Mouse (Mus musculus) kidney, embryonic 14.5 days (tissue): ENCODE data around the gene Pi4k2b. TPM values are rescaled to one million over a fixed set of nuclear protein-coding genes. Genes with fewer than 3 reads are reported as not detected.
A peak's percentile ranks its signal among the peaks of the same experiment; 100 is the strongest.
"Not testable (repeated sequence)": the region's sequence is repeated elsewhere in the genome, so short reads cannot be mapped to it uniquely, and the experiment has no call there.

ENCODE experiments used
- ATAC-seq: fragments of 200-750 bp; cut with Nextera tagmentation; 2 replicates; pipeline ENCODE4 v1.8.0; 2017; ENCODE audit warnings: moderate number of reproducible peaks, mild to moderate bottlenecking, moderate TSS enrichment, moderate library complexity; ENCODE audit not compliant: low FRiP score, low TSS enrichment
- H3K27ac ChIP-seq: fragments of 300-500 bp; sonication (generic); 2 replicates; pipeline ENCODE4 v1.5.1; 2014; ENCODE audit warnings: low read depth, mild to moderate bottlenecking, low read length, moderate library complexity, mixed read lengths
- H3K27me3 ChIP-seq: fragments of 300-500 bp; sonication (generic); 2 replicates; pipeline ENCODE4 v1.6.1; 2014; ENCODE audit warnings: mild to moderate bottlenecking, low read length; ENCODE audit not compliant: control insufficient read depth, insufficient read depth
- H3K36me3 ChIP-seq: fragments of 300-500 bp; sonication (generic); 2 replicates; pipeline ENCODE4 v1.6.1; 2014; ENCODE audit warnings: low read length, mixed read lengths; ENCODE audit not compliant: control insufficient read depth, insufficient read depth
- H3K4me1 ChIP-seq: fragments of 300-500 bp; sonication (generic); 2 replicates; pipeline ENCODE4 v1.6.1; 2014; ENCODE audit warnings: low read length, mixed read lengths; ENCODE audit not compliant: control insufficient read depth, insufficient read depth
- H3K4me2 ChIP-seq: fragments of 300-500 bp; sonication (generic); replicated peaks from 2 replicates; pipeline ENCODE4 v1.6.1; 2014; ENCODE audit warnings: low read depth, mild to moderate bottlenecking, low read length
- H3K4me3 ChIP-seq: fragments of 300-500 bp; sonication (generic); 2 replicates; pipeline ENCODE4 v1.5.1; 2014; ENCODE audit warnings: mild to moderate bottlenecking, low read length
- H3K9ac ChIP-seq: fragments of 300-500 bp; sonication (generic); 2 replicates; pipeline ENCODE4 v1.6.1; 2014; ENCODE audit warnings: low read depth, mild to moderate bottlenecking, low read length, moderate library complexity
- H3K9me3 ChIP-seq: fragments of 300-500 bp; sonication (generic); 2 replicates; pipeline ENCODE4 v1.6.1; 2016; ENCODE audit warnings: low read length; ENCODE audit not compliant: control insufficient read depth
- WGBS: fragments of 180-500 bp; shearing (Covaris S2); extraction: QIAGEN DNeasy Blood & Tissue Kit; methylation state at CpG from one replicate; pipeline ENCODE4 v1.1.7; 2014; 5-methylcytosine and 5-hydroxymethylcytosine counted together
- polyA plus RNA-seq: library from polyadenylated mRNA; unstranded; fragments of >200 nt; fragmentation: Nextera tagmentation; extraction: Ambion mirVana; gene quantifications from 2 replicates; pipeline ENCODE4 v1.2.1, GENCODE M21; 2014

The Pi4k2b gene
- 21.7 and 31.8 TPM in 2 replicates for polyA plus RNA-seq

- 0 out of 2 replicates have a peak, but pooled peaks cover 3% of the 10 kb centered on the region for H3K4me1 ChIP-seq
- H3K4me2 ChIP-seq, result peak within 1 kb of the TSS; percentile 77
- WGBS, result under 1% methylated on average over 69 of the region's 75 CpGs
- no peaks in the 10 kb centered on the region for H3K27me3 ChIP-seq
- ATAC-seq, result peak; percentile 96
- H3K27ac ChIP-seq, result peak within 1 kb of the TSS; percentile 71
- no peaks in the 10 kb centered on the region for H3K9me3 ChIP-seq
- H3K9ac ChIP-seq, result peak within 1 kb of the TSS; percentile 90
- peaks cover 5% of the 10 kb centered on the region; the same call in 1 of the 2 replicates for H3K36me3 ChIP-seq
- peak within 1 kb of the TSS; percentile 83 for H3K4me3 ChIP-seq
These were observed at the start of gene Pi4k2b for GRCm38 (mm10) chr5:52741391-52742111. Pi4k2b (plus strand) TSS chr5:52741574.

GRCm38 (mm10) chr5:52697291-52697690 is 44.1 kb upstream of the Pi4k2b start:
- 93% methylated on average over 1 of the region's 1 CpGs for WGBS
- no peak overlapping the region for H3K9ac ChIP-seq
- no peak for ATAC-seq
- H3K4me2 ChIP-seq, result no peak overlapping the region
- no peaks in the 10 kb centered on the region for H3K36me3 ChIP-seq
- H3K9me3 ChIP-seq, result no peaks in the 10 kb centered on the region
- no peaks in the 10 kb centered on the region for H3K4me1 ChIP-seq
- no peak overlapping the region for H3K27ac ChIP-seq
- no peaks in the 10 kb centered on the region for H3K27me3 ChIP-seq
- H3K4me3 ChIP-seq, result no peak overlapping the region

GRCm38 (mm10) chr5:52697882-52698440 is 43.4 kb upstream of the Pi4k2b start:
- not testable (repeated sequence) for H3K27ac ChIP-seq, H3K9ac ChIP-seq, H3K36me3 ChIP-seq, H3K27me3 ChIP-seq, H3K4me3 ChIP-seq, ATAC-seq, H3K4me2 ChIP-seq, H3K4me1 ChIP-seq, H3K9me3 ChIP-seq
- 88% methylated on average over 7 of the region's 7 CpGs for WGBS

GRCm38 (mm10) chr5:52704562-52704961 is 36.8 kb upstream of the Pi4k2b start:
- Histone ChIP-seq H3K36me3 (no peaks in the 10 kb centered on the region), H3K27ac (no peak overlapping the region), H3K9ac (no peak overlapping the region), H3K9me3 (no peaks in the 10 kb centered on the region), H3K4me3 (no peak overlapping the region), H3K4me1 (no peaks in the 10 kb centered on the region), H3K4me2 (no peak overlapping the region), H3K27me3 (no peaks in the 10 kb centered on the region)
- 78% methylated on average over 4 of the region's 4 CpGs for WGBS
- no peak for ATAC-seq

- no peak overlapping the region for H3K9ac ChIP-seq
- no peaks in the 10 kb centered on the region for H3K4me1 ChIP-seq
- H3K9me3 ChIP-seq, result no peaks in the 10 kb centered on the region
- no peak overlapping the region for H3K27ac ChIP-seq
- no peak for ATAC-seq
- H3K4me2 ChIP-seq, result no peak overlapping the region
- H3K36me3 ChIP-seq, result no peaks in the 10 kb centered on the region
- H3K27me3 ChIP-seq, result no peaks in the 10 kb centered on the region
- no peak overlapping the region for H3K4me3 ChIP-seq
These were observed 28.7 kb upstream of the Pi4k2b start for GRCm38 (mm10) chr5:52712704-52713103.

- ATAC-seq, result no peak
- Histone ChIP-seq H3K9me3 (no peaks in the 10 kb centered on the region), H3K9ac (no peak overlapping the region), H3K27me3 (no peaks in the 10 kb centered on the region), H3K36me3 (no peaks in the 10 kb centered on the region), H3K4me3 (no peak overlapping the region), H3K4me1 (no peaks in the 10 kb centered on the region), H3K4me2 (no peak overlapping the region), H3K27ac (no peak overlapping the region)
- WGBS, result 62% methylated on average over 5 of the region's 5 CpGs
These were observed 24.5 kb upstream of the Pi4k2b start for GRCm38 (mm10) chr5:52716742-52717448.

GRCm38 (mm10) chr5:52721003-52721402 is 20.4 kb upstream of the Pi4k2b start:
- ATAC-seq, result no peak
- no peaks in the 10 kb centered on the region for H3K4me1 ChIP-seq
- no peaks in the 10 kb centered on the region for H3K36me3 ChIP-seq
- no peak overlapping the region for H3K4me3 ChIP-seq
- 72% methylated on average over 8 of the region's 8 CpGs for WGBS
- H3K27me3 ChIP-seq, result no peaks in the 10 kb centered on the region
- H3K9ac ChIP-seq, result no peak overlapping the region
- H3K4me2 ChIP-seq, result no peak overlapping the region
- no peaks in the 10 kb centered on the region for H3K9me3 ChIP-seq
- no peak overlapping the region for H3K27ac ChIP-seq

- WGBS, result 77% methylated on average over 5 of the region's 5 CpGs
- Histone ChIP-seq H3K4me3 (no peak overlapping the region), H3K27ac (no peak overlapping the region)
These were observed 13.6 kb upstream of the Pi4k2b start for GRCm38 (mm10) chr5:52727747-52728146.

GRCm38 (mm10) chr5:52732811-52733210 is 8.6 kb upstream of the Pi4k2b start:
- no peaks in the 10 kb centered on the region for H3K36me3 ChIP-seq
- no peak for ATAC-seq
- no peaks in the 10 kb centered on the region for H3K4me1 ChIP-seq
- no peak overlapping the region for H3K4me2 ChIP-seq
- no peaks in the 10 kb centered on the region for H3K9me3 ChIP-seq
- H3K27me3 ChIP-seq, result no peaks in the 10 kb centered on the region
- 78% methylated on average over 4 of the region's 4 CpGs for WGBS
- H3K9ac ChIP-seq, result no peak overlapping the region
- no peak overlapping the region for H3K4me3 ChIP-seq
- no peak overlapping the region for H3K27ac ChIP-seq

More at GRCm38 (mm10) chr5:52727747-52728146, 13.6 kb upstream of the Pi4k2b start:
- no peak overlapping the region for H3K9ac ChIP-seq
- H3K4me2 ChIP-seq, result no peak overlapping the region
- ATAC-seq, result no peak
- H3K27me3 ChIP-seq, result no peaks in the 10 kb centered on the region
- no peaks in the 10 kb centered on the region for H3K36me3 ChIP-seq
- H3K9me3 ChIP-seq, result no peaks in the 10 kb centered on the region
- no peaks in the 10 kb centered on the region for H3K4me1 ChIP-seq
